Mouse (Mus musculus) ES-E14 (cell line): ENCODE measurements around the gene Rasl12.

Source experiments
- CHD2 ChIP-seq: IDR thresholded peaks from 2 replicates; pipeline ENCODE4 v1.6.1; 2014; ENCODE audit warnings: mild to moderate bottlenecking, low read depth, low read length, inconsistent platforms
- HCFC1 ChIP-seq: IDR thresholded peaks from 2 replicates; pipeline ENCODE4 v1.6.1; 2012; ENCODE audit warnings: low read length, inconsistent platforms, borderline replicate concordance; ENCODE audit not compliant: insufficient read depth
- MAFK ChIP-seq: IDR thresholded peaks from 2 replicates; pipeline ENCODE4 v1.6.1; 2014; ENCODE audit warnings: mild to moderate bottlenecking, low read depth, low read length, inconsistent platforms; ENCODE audit not compliant: insufficient read depth
- ZC3H11A ChIP-seq: IDR thresholded peaks from 2 replicates; pipeline ENCODE4 v1.6.1; 2012; ENCODE audit warnings: low read depth, mild to moderate bottlenecking, inconsistent platforms, low read length, borderline replicate concordance
- ZNF384 ChIP-seq: IDR thresholded peaks from 2 replicates; pipeline ENCODE4 v1.6.1; 2012; ENCODE audit warnings: low read depth, low read length, inconsistent platforms

- TF ChIP-seq ZC3H11A (no peak), ZNF384 (no peak), MAFK (no peak), CHD2 (no peak), HCFC1 (no peak)
These were observed 34.6 kb upstream of the Rasl12 start for GRCm38 (mm10) chr9:65363684-65364083.
